Mouse (Mus musculus) v-Abl transformed pro-B cells (cell line): ENCODE measurements around the gene Bhlha15.

Experiments
- in situ Hi-C, 2 experiments: fragments of 400-800 bp; cut with MboI; formaldehyde crosslinking; loops; one replicate each; pipeline ENCODE4 v1.15.1; 2025; ENCODE audit not compliant: unreplicated experiment in 2 of 2

Gene Bhlha15

GRCm38 (mm10) chr5:144189950-144190583, at the start of gene Bhlha15:
TSS of gene Bhlha15 (plus strand) at chr5:144190286.
- in situ Hi-C loops, result loop anchor here in 1 of 2 experiments (25.0 kb wide), 1 partner anchor 1278 kb away; the partner anchor contains the start of gene Actb

DNA sequence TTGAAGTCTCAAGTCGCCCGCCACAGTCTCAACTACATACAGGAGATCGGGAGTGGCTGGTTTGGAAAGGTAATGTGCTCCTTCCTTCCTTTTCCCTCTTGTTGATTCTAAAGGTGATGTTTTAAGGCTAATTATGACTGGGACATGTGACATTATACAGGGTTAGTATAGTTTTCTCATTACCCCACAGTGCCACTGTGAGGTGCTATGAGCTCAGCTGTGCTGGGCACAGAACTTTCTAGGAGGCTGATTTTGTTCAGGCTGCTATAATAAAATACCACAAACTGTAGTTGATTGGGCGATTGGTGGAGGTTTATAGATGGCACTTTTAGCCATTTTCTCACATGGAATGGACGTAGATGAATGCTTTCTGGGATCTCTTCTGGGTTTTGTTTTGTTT, 46.6 kb upstream of the Bhlha15 start:
- in situ Hi-C loops, result no loop called here

DNA sequence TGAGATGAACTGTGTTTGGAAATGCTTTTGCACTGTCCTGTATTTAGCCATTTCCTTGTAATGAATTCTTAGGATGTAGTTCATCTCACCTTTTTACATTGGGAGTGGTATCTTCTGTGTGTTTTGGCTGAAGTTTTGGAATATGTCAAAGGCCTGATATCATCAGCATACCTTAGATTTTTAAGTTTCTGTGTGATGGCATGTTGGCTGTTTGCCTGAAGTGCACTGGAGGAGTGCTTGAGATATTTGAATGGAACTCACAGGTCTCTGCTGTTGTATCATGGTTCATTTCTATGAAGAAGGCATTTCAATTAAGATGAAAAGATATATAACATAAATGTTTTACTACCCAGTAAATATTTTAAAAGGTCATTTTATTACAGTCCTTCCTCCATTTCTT, 43.2 kb upstream of the Bhlha15 start:
- in situ Hi-C loops, result no loop called here

DNA sequence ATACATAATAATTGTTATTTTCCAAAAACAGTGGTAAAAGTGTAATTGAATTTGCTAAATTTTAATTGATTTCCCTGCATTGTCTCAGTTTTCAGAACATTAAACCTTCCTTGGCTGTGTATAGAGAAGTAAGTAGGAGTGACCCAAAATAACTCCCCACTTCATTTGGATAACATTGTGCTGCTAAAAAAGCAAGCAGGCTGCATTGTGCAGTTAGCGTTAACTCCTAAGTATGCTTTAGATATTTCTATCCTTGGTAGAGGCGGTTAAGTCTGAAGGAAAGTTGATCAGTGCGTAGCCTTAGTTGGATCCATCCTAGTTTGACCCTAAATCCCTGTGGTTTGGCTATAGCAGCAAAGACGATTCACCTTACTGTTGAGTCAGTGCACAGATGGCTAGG, 40.6 kb upstream of the Bhlha15 start:
- in situ Hi-C loops, result no loop called here

DNA sequence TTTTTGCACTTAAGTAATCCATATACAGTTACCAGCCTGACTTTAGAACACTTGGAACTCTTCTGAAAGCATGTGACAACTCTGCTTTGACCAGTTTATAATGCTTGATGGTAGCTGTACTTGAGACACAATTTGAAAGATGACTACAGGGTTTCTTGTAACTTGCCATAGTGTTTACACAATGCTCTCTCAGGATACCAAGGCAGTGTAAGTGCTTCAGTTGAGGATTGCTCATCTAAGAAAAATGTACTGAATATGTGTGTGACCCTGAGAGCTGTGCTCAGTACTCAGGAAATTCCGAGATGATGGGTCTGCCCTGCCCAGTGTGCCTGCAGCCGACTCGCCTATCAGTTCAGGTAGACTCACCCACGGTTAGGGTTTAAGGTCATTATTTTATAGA, 38.8 kb upstream of the Bhlha15 start:
- in situ Hi-C loops, result loop anchor here in 1 of 2 experiments (10.0 kb wide), 1 partner anchor 584 kb away; no protein-coding TSS in a partner anchor

DNA sequence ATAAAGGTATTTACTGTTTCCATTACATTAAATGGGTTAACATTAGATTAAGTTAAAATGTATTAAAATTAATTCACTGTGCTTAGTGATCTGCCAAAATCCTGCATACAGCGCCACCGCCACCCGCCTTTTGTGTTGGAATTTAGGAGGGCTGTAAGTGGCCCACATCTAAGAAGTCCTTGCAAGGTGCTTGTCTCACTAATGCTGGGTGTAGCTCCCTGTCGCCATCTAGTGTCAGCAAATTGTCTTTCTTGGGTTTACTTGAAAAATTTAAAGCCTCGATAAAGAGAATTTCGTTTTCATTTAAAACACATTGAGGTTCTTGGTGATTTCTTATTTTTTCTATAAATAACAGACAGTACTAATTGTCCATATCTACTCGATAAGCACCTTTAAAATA, 35.6 kb upstream of the Bhlha15 start:
- in situ Hi-C loops, result loop anchor here in 1 of 2 experiments (10.0 kb wide), 1 partner anchor 580 kb away; no protein-coding TSS in a partner anchor

GRCm38 (mm10) chr5:144158604-144159003, 31.5 kb upstream of the Bhlha15 start:
- in situ Hi-C loops, result loop anchor here (5.0 to 10.0 kb wide), 5 partner anchors 44 to 576 kb away; no protein-coding TSS in a partner anchor

GRCm38 (mm10) chr5:144159137-144159536, 30.9 kb upstream of the Bhlha15 start:
- in situ Hi-C loops, result loop anchor here (5.0 to 10.0 kb wide), 5 partner anchors 43 to 576 kb away; no protein-coding TSS in a partner anchor

GRCm38 (mm10) chr5:144162080-144162812, 27.8 kb upstream of the Bhlha15 start:
- in situ Hi-C loops, result no loop called here

- in situ Hi-C loops, result no loop called here
Observed at GRCm38 (mm10) chr5:144162813-144163517, 27.1 kb upstream of the Bhlha15 start.

DNA sequence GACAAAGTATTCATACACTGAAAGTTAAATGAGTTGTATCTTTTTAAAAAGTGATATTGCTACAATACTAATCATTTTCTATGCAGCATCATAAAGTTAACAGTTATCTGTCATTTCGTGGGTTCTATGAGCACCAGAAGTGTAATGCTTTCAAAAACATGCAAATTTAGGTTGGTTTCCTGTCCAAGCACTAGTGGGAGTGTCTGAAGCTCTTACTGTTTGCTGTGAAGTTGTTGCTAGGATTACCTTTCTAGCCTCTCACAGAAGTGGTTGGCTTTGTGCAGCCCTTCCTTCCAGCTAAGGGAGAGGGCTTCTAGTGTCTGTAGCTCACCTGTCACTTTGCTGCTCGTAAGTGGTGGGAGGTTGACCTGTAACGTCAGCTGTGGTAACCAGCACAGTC, 24.3 kb upstream of the Bhlha15 start:
- in situ Hi-C loops, result no loop called here

GRCm38 (mm10) chr5:144169275-144169975, 20.7 kb upstream of the Bhlha15 start:
- in situ Hi-C loops, result no loop called here

DNA sequence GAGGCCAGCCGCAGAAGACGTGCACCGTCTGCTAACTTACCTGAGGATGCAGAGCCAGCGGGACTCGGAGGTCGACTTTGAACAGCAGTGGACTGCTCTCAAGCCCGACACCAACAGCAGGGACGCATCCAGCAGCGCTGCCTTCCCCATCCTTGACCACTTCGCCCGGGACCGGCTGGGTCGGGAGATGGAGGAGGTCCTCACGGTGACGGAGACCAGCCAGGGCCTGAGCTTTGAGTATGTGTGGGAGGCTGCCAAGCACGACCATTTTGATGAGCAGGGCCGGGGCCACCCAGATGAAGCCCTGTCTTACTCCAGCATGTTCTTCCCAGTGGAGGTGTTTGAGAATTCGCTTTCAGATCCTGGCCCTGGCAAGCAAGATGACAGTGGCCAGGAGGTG, 16.4 kb upstream of the Bhlha15 start:
- in situ Hi-C loops, result no loop called here

GRCm38 (mm10) chr5:144178216-144178615, 11.9 kb upstream of the Bhlha15 start:
- in situ Hi-C loops, result loop anchor here in 1 of 2 experiments (25.0 kb wide), 1 partner anchor 1266 kb away; the partner anchor contains the start of gene Actb

GRCm38 (mm10) chr5:144181249-144181648, 8.8 kb upstream of the Bhlha15 start:
- in situ Hi-C loops, result loop anchor here in 1 of 2 experiments (25.0 kb wide), 1 partner anchor 1269 kb away; the partner anchor contains the start of gene Actb

- in situ Hi-C loops, result loop anchor here in 1 of 2 experiments (25.0 kb wide), 1 partner anchor 1270 kb away; the partner anchor contains the start of gene Actb
Observed at GRCm38 (mm10) chr5:144182542-144183247, 7.4 kb upstream of the Bhlha15 start.

DNA sequence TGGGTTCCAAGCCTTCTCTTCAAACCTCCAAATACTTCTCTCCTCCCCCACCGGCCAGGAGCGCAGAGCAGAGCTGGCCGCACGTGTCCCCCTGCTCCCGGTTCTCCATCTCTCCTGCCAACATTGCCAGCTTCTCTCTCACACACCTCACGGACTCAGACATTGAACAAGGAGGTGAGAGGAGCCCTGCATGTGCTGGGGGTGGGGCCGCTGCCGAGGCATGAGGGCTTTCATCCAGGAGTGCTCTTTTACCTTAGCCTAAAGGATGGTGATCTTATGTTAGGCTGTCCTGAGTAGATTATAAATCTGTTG, 6.9 kb upstream of the Bhlha15 start:
- in situ Hi-C loops, result loop anchor here in 1 of 2 experiments (25.0 kb wide), 1 partner anchor 1271 kb away; the partner anchor contains the start of gene Actb

DNA sequence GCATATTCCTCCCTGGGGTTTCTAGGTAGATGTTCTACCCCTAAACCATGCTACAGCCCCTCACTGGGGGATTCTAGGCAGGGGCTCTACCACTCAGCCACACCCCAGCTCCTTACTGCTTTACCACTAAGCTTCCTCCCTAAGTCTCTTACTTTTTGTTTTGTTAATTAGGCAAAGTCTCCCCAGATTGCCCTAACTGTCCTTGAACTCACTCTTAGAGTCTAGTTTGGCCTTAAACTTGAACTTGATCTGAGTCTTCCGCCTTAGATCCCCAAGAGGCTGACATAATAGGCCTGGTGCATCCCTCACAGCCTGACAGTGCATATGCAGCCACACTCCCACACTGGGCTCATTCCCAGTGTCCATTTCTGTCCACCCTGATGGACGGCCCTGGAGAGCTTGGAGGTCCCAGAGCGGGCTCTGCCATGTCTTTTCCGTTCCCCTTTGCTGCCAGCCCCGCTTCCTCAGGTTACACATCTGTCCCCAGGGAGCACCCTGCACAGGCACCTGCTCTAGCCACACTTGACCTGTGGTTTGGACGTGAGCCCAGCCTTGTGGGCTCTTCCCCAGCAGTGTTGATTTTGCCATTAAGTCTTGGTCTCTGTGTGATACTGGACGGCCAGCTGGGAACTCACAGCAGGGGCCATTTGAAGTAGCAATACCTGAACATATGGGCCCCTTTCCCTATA, 6.3 kb upstream of the Bhlha15 start:
- in situ Hi-C loops, result loop anchor here in 1 of 2 experiments (25.0 kb wide), 1 partner anchor 1271 kb away; the partner anchor contains the start of gene Actb
